Mouse (Mus musculus): ENCODE data around the gene Jarid2. TPM values are rescaled to one million over a fixed set of nuclear protein-coding genes. Genes with fewer than 3 reads are reported as not detected.

Jarid2 gene
- polyA plus RNA-seq, 1 experiment: 32.8 TPM

- TF ChIP-seq GATA1 (IDR thresholded peaks at IDR 0.05; ENCODE audit: low read length): no peak
These were observed 110.9 kb downstream of the Jarid2 start for GRCm38 (mm10) chr13:44839866-44840835.

- no peak for TF ChIP-seq GATA1 (IDR thresholded peaks at IDR 0.05; ENCODE audit: low read length)
These were observed 122.2 kb downstream of the Jarid2 start for GRCm38 (mm10) chr13:44851426-44851825.

- no peak for TF ChIP-seq GATA1 (IDR thresholded peaks at IDR 0.05; ENCODE audit: low read length)
These were observed 122.8 kb downstream of the Jarid2 start for GRCm38 (mm10) chr13:44852024-44852423.

GRCm38 (mm10) chr13:44865566-44865965 is 136.3 kb downstream of the Jarid2 start:
- no peak for TF ChIP-seq GATA1 (IDR thresholded peaks at IDR 0.05; ENCODE audit: low read length)

- TF ChIP-seq GATA1 (IDR thresholded peaks at IDR 0.05; ENCODE audit: low read length): no peak
These were observed 138.9 kb downstream of the Jarid2 start for GRCm38 (mm10) chr13:44868037-44868650.

GRCm38 (mm10) chr13:44876799-44877198 is 147.5 kb downstream of the Jarid2 start:
- TF ChIP-seq GATA1 (IDR thresholded peaks at IDR 0.05; ENCODE audit: low read length): no peak

- TF ChIP-seq GATA1 (IDR thresholded peaks at IDR 0.05; ENCODE audit: low read length): no peak
These were observed 151.7 kb downstream of the Jarid2 start for GRCm38 (mm10) chr13:44881001-44881400.

- no peak for TF ChIP-seq GATA1 (IDR thresholded peaks at IDR 0.05; ENCODE audit: low read length)
These were observed 156.9 kb downstream of the Jarid2 start for GRCm38 (mm10) chr13:44886221-44886620.

- no peak for TF ChIP-seq GATA1 (IDR thresholded peaks at IDR 0.05; ENCODE audit: low read length)
These were observed 161.3 kb downstream of the Jarid2 start for GRCm38 (mm10) chr13:44890612-44891011.

GRCm38 (mm10) chr13:44891813-44892730 is 162.8 kb downstream of the Jarid2 start:
- no peak for TF ChIP-seq GATA1 (IDR thresholded peaks at IDR 0.05; ENCODE audit: low read length)

- no peak for TF ChIP-seq GATA1 (IDR thresholded peaks at IDR 0.05; ENCODE audit: low read length)
These were observed 166.9 kb downstream of the Jarid2 start for GRCm38 (mm10) chr13:44896211-44896610.

GRCm38 (mm10) chr13:44902299-44902698 is 173.0 kb downstream of the Jarid2 start:
- no peak for TF ChIP-seq GATA1 (IDR thresholded peaks at IDR 0.05; ENCODE audit: low read length)

GRCm38 (mm10) chr13:44903416-44903815 is 174.1 kb downstream of the Jarid2 start:
- no peak for TF ChIP-seq GATA1 (IDR thresholded peaks at IDR 0.05; ENCODE audit: low read length)

- TF ChIP-seq GATA1 (IDR thresholded peaks at IDR 0.05; ENCODE audit: low read length): no peak
These were observed 175.0 kb downstream of the Jarid2 start for GRCm38 (mm10) chr13:44904271-44904670.

GRCm38 (mm10) chr13:44906141-44906540 is 176.9 kb downstream of the Jarid2 start:
- no peak for TF ChIP-seq GATA1 (IDR thresholded peaks at IDR 0.05; ENCODE audit: low read length)
